ENCODE assay signal across 7 mouse cellular contexts in the genomic region with DNA sequence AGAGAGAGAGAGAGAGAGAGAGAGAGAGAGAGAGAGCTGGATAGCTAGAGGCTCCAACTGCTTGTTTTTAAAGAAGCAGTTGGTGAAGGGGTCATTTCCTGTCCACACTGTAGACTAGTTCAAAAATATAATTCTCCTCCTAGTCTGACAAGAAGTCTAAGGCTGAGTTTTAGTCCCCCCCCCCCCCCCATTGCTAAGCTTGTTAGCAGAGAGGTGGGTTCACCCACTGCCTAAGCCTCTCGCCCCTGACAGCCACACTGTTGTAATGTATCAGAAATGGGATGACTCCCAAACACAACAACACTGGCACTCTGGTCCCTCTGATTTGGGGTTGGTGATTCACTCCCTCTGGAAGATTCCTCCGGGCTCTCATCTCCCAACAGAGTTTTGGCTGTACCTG. TPM values are rescaled to one million over a fixed set of nuclear protein-coding genes. Genes with fewer than 3 reads are reported as not detected.
A peak's percentile ranks its signal among the peaks of the same experiment; 100 is the strongest.
DNase-seq lines count a peak whose midpoint lies in the region; ATAC-seq and TF ChIP-seq lines count a peak whose summit lies in the region.

No protein-coding gene starts in this region.

- H3K36me3 ChIP-seq in kidney, postnatal 0 days (ENCODE audit: insufficient read depth, low read length) = no peaks in the 10 kb centered on the region
- H3K36me3 ChIP-seq in forebrain, embryonic 13.5 days (ENCODE audit: poor library complexity, severe bottlenecking) = no peaks in the 10 kb centered on the region
- H3K36me3 ChIP-seq in limb, embryonic 12.5 days = no peaks in the 10 kb centered on the region
- no peaks in the 10 kb centered on the region for H3K36me3 ChIP-seq in stomach, embryonic 14.5 days (ENCODE audit: control insufficient read depth, insufficient read depth, low read length)

- no peak overlapping the region; the same call in 1 of the 2 replicates for H3K27ac ChIP-seq in kidney, postnatal 0 days
- no peak overlapping the region for H3K27ac ChIP-seq in forebrain, embryonic 13.5 days
- H3K27ac ChIP-seq in limb, embryonic 12.5 days = peak overlapping the region; percentile 83
- peak overlapping the region; percentile 72; the same call in 1 of the 2 replicates for H3K27ac ChIP-seq in stomach, embryonic 14.5 days (ENCODE audit: low read length)

- ATAC-seq in kidney, postnatal 0 days (replicated peaks; ENCODE audit: low FRiP score, low read depth) = peak; percentile 50
- peak; percentile 52 for ATAC-seq in forebrain, embryonic 13.5 days
- ATAC-seq in limb, embryonic 12.5 days (ENCODE audit: insufficient number of reproducible peaks, insufficient read depth, low FRiP score, low TSS enrichment, low read depth) = peak; percentile 20; the same call in 1 of the 2 replicates
- ATAC-seq in stomach, embryonic 14.5 days (ENCODE audit: insufficient number of reproducible peaks, insufficient read depth, low FRiP score, low read depth) = peak; percentile 16; the same call in 1 of the 2 replicates

- DNase-seq in kidney, postnatal 0 days (ENCODE audit: low spot score) = no peak
- no peak for DNase-seq in kidney, postnatal 25 days
- no peak for DNase-seq in urinary bladder, postnatal 14 days (ENCODE audit: low spot score)
- no peak for DNase-seq in ovary, adult 18-20 months (ENCODE audit: low spot score)

- no peaks in the 10 kb centered on the region for H3K4me1 ChIP-seq in kidney, postnatal 0 days (replicated peaks; ENCODE audit: insufficient read depth, low read length)
- H3K4me1 ChIP-seq in forebrain, embryonic 13.5 days = peaks cover 22% of the 10 kb centered on the region
- peaks cover 46% of the 10 kb centered on the region for H3K4me1 ChIP-seq in limb, embryonic 12.5 days (replicated peaks)
- peaks cover 15% of the 10 kb centered on the region for H3K4me1 ChIP-seq in stomach, embryonic 14.5 days (ENCODE audit: control insufficient read depth, insufficient read depth, low read length)

- no peaks in the 10 kb centered on the region for H3K27me3 ChIP-seq in kidney, postnatal 0 days (ENCODE audit: insufficient read depth, low read length)
- no peaks in the 10 kb centered on the region for H3K27me3 ChIP-seq in forebrain, embryonic 13.5 days
- no peaks in the 10 kb centered on the region for H3K27me3 ChIP-seq in limb, embryonic 12.5 days
- H3K27me3 ChIP-seq in stomach, embryonic 14.5 days (ENCODE audit: control insufficient read depth, insufficient read depth, low read length) = no peaks in the 10 kb centered on the region

- TF ChIP-seq CTCF in kidney, postnatal 0 days (IDR thresholded peaks at IDR 0.05; ENCODE audit: low read depth) = no peak

- H3K9ac ChIP-seq in kidney, postnatal 0 days (ENCODE audit: low read depth, low read length) = no peak overlapping the region
- no peak overlapping the region for H3K9ac ChIP-seq in forebrain, embryonic 13.5 days
- H3K9ac ChIP-seq in limb, embryonic 12.5 days (replicated peaks) = no peak overlapping the region
- H3K9ac ChIP-seq in stomach, embryonic 14.5 days (replicated peaks; ENCODE audit: low read depth, low read length) = no peak overlapping the region

- H3K4me2 ChIP-seq in kidney, postnatal 0 days (ENCODE audit: low read length) = peak overlapping the region; percentile 59
- H3K4me2 ChIP-seq in forebrain, embryonic 13.5 days = peak overlapping the region; percentile 69
- H3K4me2 ChIP-seq in limb, embryonic 12.5 days = peak overlapping the region; percentile 68
- H3K4me2 ChIP-seq in stomach, embryonic 14.5 days (replicated peaks; ENCODE audit: low read depth, low read length) = peak overlapping the region; percentile 55; the same call in 1 of the 2 replicates

- H3K9me3 ChIP-seq in kidney, postnatal 0 days (replicated peaks; ENCODE audit: low read length) = no peaks in the 10 kb centered on the region
- H3K9me3 ChIP-seq in forebrain, embryonic 13.5 days (replicated peaks) = no peaks in the 10 kb centered on the region
- no peaks in the 10 kb centered on the region for H3K9me3 ChIP-seq in limb, embryonic 12.5 days
- H3K9me3 ChIP-seq in stomach, embryonic 14.5 days (ENCODE audit: control insufficient read depth, low read depth, low read length) = no peaks in the 10 kb centered on the region

- peak overlapping the region; percentile 45; the same call in 1 of the 2 replicates for H3K4me3 ChIP-seq in kidney, postnatal 0 days (replicated peaks; ENCODE audit: low read depth, low read length)
- H3K4me3 ChIP-seq in forebrain, embryonic 13.5 days = peak overlapping the region; percentile 43
- peak overlapping the region; percentile 50 for H3K4me3 ChIP-seq in limb, embryonic 12.5 days (replicated peaks)
- H3K4me3 ChIP-seq in stomach, embryonic 14.5 days (ENCODE audit: low read depth, low read length) = peak overlapping the region; percentile 46; the same call in 1 of the 2 replicates

- 8% methylated on average over 2 of the region's 2 CpGs for WGBS in kidney, postnatal 0 days
- 22% methylated on average over 2 of the region's 2 CpGs for WGBS in forebrain, embryonic 13.5 days
- WGBS in limb, embryonic 12.5 days = 8% methylated on average over 2 of the region's 2 CpGs
- 20% methylated on average over 2 of the region's 2 CpGs for WGBS in stomach, embryonic 14.5 days

RNA-seq across cellular contexts. Expression of a gene that starts 0.4 kb away (rescaled TPM):
- 81.7 and 82.9 TPM in 2 replicates for polyA plus RNA-seq in kidney, postnatal 0 days (2015; fragmentation: Nextera tagmentation; extraction: Ambion mirVana)
- polyA plus RNA-seq in forebrain, embryonic 13.5 days (2015; fragmentation: Nextera tagmentation; extraction: Ambion mirVana) = 21.5 and 34.3 TPM in 2 replicates
- polyA plus RNA-seq in limb, embryonic 12.5 days (2016; fragmentation: Nextera tagmentation; extraction: Ambion mirVana) = 41.7 and 44.2 TPM in 2 replicates
- polyA plus RNA-seq in stomach, embryonic 14.5 days (2014; fragmentation: Nextera tagmentation; extraction: Ambion mirVana) = 62.8 and 71.3 TPM in 2 replicates

Comparison
In these comparisons a context has a peak if more than half of its experiments do, and no peak if none do; other contexts are left out.
1. H3K27ac ChIP-seq: peak in limb, embryonic 12.5 days (single experiment) and stomach, embryonic 14.5 days (single experiment); none in kidney, postnatal 0 days (single experiment) and forebrain, embryonic 13.5 days (single experiment).
2. Peak in every context shown above with its lines, with median percentiles within 50 percentile points of each other: ATAC-seq, H3K4me2 ChIP-seq and H3K4me3 ChIP-seq.